Mouse (Mus musculus) limb, embryonic 14.5 days (tissue): ENCODE results near the gene Ppfia3. TPM values are rescaled to one million over a fixed set of nuclear protein-coding genes. Genes with fewer than 3 reads are reported as not detected.

Source experiments
- ATAC-seq: fragments of 200-750 bp; cut with Nextera tagmentation; 2 replicates; pipeline ENCODE4 v1.8.0; 2017; ENCODE audit warnings: low read depth, moderate number of reproducible peaks, moderate TSS enrichment; ENCODE audit not compliant: low FRiP score
- DNase-seq: peaks from one replicate; pipeline ENCODE4 v3.0.0-alpha.2; 2015; ENCODE audit warnings: low spot score
- H3K27ac ChIP-seq: fragments of 300-500 bp; sonication (generic); replicated peaks from 2 replicates; pipeline ENCODE4 v1.5.1; 2014; ENCODE audit warnings: low read depth, mild to moderate bottlenecking, low read length, moderate library complexity, mixed read lengths
- H3K27me3 ChIP-seq: fragments of 300-500 bp; sonication (generic); 2 replicates; pipeline ENCODE4 v1.6.1; 2014; ENCODE audit warnings: low read length, mixed read lengths; ENCODE audit not compliant: control insufficient read depth, insufficient read depth
- H3K36me3 ChIP-seq: fragments of 300-500 bp; sonication (generic); 2 replicates; pipeline ENCODE4 v1.6.1; 2014; ENCODE audit warnings: mild to moderate bottlenecking, low read length, moderate library complexity, mixed read lengths; ENCODE audit not compliant: control insufficient read depth, insufficient read depth
- H3K4me1 ChIP-seq: fragments of 300-500 bp; sonication (generic); 2 replicates; pipeline ENCODE4 v1.6.1; 2014; ENCODE audit warnings: antibody characterized with exemption, low read length, mixed read lengths; ENCODE audit not compliant: control insufficient read depth, insufficient read depth
- H3K4me2 ChIP-seq: fragments of 300-500 bp; sonication (generic); replicated peaks from 2 replicates; pipeline ENCODE4 v1.6.1; 2014; ENCODE audit warnings: low read depth, mild to moderate bottlenecking, low read length, moderate library complexity; ENCODE audit not compliant: severe bottlenecking
- H3K4me3 ChIP-seq: fragments of 300-500 bp; sonication (generic); replicated peaks from 2 replicates; pipeline ENCODE4 v1.5.1; 2014; ENCODE audit warnings: low read length
- H3K9ac ChIP-seq: fragments of 300-500 bp; sonication (generic); 2 replicates; pipeline ENCODE4 v1.6.1; 2014; ENCODE audit warnings: mild to moderate bottlenecking, low read depth, low read length, moderate library complexity; ENCODE audit not compliant: severe bottlenecking
- H3K9me3 ChIP-seq: fragments of 300-500 bp; sonication (generic); 2 replicates; pipeline ENCODE4 v1.6.1; 2016; ENCODE audit warnings: low read length; ENCODE audit not compliant: control insufficient read depth
- POLR2A ChIP-seq: fragments of 200-500 bp; IDR thresholded peaks from 2 replicates; pipeline ENCODE4 v1.8.0; 2012; ENCODE audit warnings: inconsistent platforms, mild to moderate bottlenecking, moderate library complexity, borderline replicate concordance; ENCODE audit not compliant: insufficient read depth, insufficient read length; ENCODE audit errors: extremely low read depth
- WGBS: fragments of 180-500 bp; shearing (Covaris S2); extraction: QIAGEN DNeasy Blood & Tissue Kit; methylation state at CpG from one replicate; pipeline ENCODE4 v1.1.7; 2014; 5-methylcytosine and 5-hydroxymethylcytosine counted together
- polyA plus RNA-seq, 2 experiments: library from polyadenylated mRNA; depleted of rRNA in 1 of 2; stranded (reverse) in 1 of 2; unstranded in 1 of 2; fragments of >200 nt; fragmentation: Nextera tagmentation in 1 of 2; extraction: Ambion mirVana in 1 of 2; gene quantifications; 2 replicates each; pipeline versions ENCODE4 v1.2.1 to v1.2.3; 2012 to 2014

Ppfia3 gene
- polyA plus RNA-seq, 2 experiments: 9.0 to 12.3 TPM

DNA sequence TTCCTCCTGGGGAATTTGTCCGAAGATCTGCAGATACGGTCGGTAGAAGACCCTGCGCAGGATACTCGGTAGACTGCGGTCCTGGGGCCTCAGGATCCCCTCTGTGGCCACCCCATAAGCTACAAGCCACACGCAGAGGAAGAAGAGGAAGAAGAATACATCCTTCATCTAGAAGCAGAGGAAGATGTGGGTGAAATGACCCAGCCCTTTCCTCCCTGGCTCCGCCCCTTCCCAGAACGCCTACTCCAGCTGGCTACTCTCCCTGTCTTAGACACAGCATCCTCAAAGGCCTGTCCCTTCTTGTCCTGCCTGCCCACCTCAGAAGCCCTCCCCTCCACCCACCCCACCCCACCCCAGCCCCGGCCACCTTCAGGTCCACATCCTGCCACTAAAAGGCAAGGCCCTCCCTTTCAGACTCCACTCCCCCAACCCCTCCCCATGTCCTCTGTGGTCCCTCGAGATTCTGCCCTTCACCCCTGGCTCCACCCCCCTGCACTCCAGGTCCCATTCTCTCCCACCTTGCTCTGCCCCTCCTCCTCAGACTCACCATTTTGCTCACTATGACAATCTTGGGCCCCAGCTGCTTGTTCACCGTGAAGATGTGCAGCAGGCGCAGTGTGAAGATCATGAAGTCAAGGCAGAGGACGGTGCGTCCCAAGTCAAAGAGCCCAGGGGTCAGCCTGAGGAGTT lies 58.1 kb downstream of the Ppfia3 start:
- Histone ChIP-seq H3K9ac (no peak overlapping the region), H3K27me3 (no peaks in the 10 kb centered on the region), H3K4me2 (no peak overlapping the region), H3K4me3 (no peak overlapping the region), H3K9me3 (no peaks in the 10 kb centered on the region), H3K4me1 (peaks cover 12% of the 10 kb centered on the region), H3K36me3 (peaks cover 40% of the 10 kb centered on the region), H3K27ac (no peak overlapping the region)
- 71% methylated on average over 15 of the region's 15 CpGs for WGBS
- DNase-seq: no peak
- TF ChIP-seq POLR2A: no peak
- ATAC-seq: no peak

DNA sequence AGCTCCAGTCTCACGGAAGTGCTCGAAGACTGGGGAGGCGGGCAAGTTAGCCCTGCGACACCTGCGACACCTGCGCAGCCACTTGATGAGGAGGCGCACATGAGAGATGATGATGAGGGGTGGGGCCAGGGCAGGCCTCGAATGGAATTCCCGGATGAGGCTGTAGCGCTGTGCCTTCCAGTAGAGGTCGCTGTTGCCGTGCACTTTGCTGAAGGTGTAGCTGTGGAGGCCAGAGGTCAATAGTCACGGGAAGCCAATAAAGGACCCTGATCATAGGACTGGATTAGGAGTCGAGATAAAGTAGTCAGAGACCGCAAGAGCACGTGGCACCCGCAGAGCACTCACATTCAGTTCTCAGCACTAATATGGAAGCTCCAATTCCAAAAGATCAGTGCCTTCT lies 61.5 kb downstream of the Ppfia3 start:
- 5% methylated on average over 17 of the region's 17 CpGs for WGBS
- H3K9me3 ChIP-seq: no peaks in the 10 kb centered on the region
- H3K36me3 ChIP-seq: peaks cover 44% of the 10 kb centered on the region
- no peak overlapping the region for H3K4me3 ChIP-seq
- peak; percentile 21 for DNase-seq
- ATAC-seq: no peak
- no peaks in the 10 kb centered on the region for H3K4me1 ChIP-seq
- no peaks in the 10 kb centered on the region for H3K27me3 ChIP-seq
- no peak overlapping the region for H3K4me2 ChIP-seq
- no peak overlapping the region for H3K9ac ChIP-seq
- TF ChIP-seq POLR2A: no peak
- no peak overlapping the region for H3K27ac ChIP-seq

DNA sequence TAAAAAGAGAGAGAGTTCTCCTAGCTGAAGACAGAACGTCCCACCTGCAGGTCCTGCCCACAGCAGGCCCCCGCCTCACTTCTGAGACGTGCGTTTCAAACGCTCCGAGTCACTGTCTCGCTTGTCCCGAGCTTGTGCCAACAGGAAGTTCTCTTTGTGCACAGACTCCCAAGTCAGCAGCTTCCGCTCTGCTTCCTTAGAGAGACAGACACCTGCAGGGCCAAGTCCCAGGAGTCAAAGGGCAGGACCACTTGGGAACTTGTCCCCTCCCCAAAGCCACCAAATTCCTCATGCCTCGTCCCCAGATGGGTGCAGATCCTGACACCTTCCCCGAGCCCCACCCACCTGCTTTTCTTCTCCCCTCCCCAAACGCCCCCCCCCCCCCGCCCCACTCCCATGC lies 62.0 kb downstream of the Ppfia3 start:
- Histone ChIP-seq H3K27me3 (no peaks in the 10 kb centered on the region), H3K9ac (no peak overlapping the region), H3K4me2 (no peak overlapping the region), H3K4me3 (no peak overlapping the region), H3K9me3 (no peaks in the 10 kb centered on the region), H3K36me3 (peaks cover 40% of the 10 kb centered on the region), H3K27ac (no peak overlapping the region), H3K4me1 (no peaks in the 10 kb centered on the region)
- WGBS: 16% methylated on average over 11 of the region's 13 CpGs
- no peak for DNase-seq
- ATAC-seq: no peak
- TF ChIP-seq POLR2A: no peak

DNA sequence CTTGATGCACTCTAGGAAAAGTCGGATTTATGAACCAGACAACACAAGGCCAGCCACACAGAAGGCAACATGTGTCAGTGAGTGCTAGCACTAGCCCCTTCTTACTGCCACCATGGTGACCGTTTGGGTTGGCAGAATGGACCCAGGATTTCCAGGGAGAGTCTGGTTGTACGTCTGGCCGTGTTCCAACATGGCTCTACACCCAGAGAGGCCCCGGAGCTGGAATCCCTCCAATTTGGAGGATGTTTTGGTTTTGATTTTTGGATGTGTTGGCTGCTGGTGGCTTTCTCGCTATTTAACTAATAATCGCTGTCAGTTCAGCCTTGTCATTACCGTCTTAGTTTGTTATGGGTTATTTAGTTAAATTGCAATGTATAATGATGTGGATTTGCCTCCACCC lies 64.2 kb downstream of the Ppfia3 start:
- peaks cover 26% of the 10 kb centered on the region for H3K36me3 ChIP-seq
- no peak for DNase-seq

DNA sequence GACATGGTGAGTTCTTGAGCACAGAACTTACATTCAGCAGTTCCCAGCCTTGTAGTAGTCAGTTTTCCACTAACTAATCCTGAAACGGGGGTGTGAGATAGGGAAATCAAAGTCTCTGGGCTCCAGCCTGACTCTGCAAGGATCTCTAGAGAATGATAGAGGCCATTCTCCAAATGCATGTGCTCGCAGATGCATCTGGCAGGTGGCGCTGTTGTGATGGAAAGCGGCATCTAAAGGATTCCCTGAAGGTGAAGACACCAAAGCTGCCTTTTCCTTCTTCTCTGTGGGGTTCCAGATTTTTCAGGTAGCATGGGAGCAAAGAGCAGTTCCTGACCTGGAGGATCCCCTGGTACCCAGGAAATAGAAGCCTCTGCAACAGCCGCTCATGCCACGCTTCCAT lies 66.5 kb downstream of the Ppfia3 start:
- no peak overlapping the region for H3K4me3 ChIP-seq
- H3K4me1 ChIP-seq: no peaks in the 10 kb centered on the region
- H3K4me2 ChIP-seq: no peak overlapping the region
- DNase-seq: peak; percentile 63
- H3K36me3 ChIP-seq: peaks cover 22% of the 10 kb centered on the region
- no peak overlapping the region for H3K9ac ChIP-seq
- WGBS: 24% methylated on average over 6 of the region's 6 CpGs
- ATAC-seq: peak; percentile 28; the same call in 1 of the 2 replicates
- TF ChIP-seq POLR2A: no peak
- H3K27ac ChIP-seq: no peak overlapping the region
- no peaks in the 10 kb centered on the region for H3K9me3 ChIP-seq
- no peaks in the 10 kb centered on the region for H3K27me3 ChIP-seq

More for the DNA sequence above, 64.2 kb downstream of the Ppfia3 start:
- TF ChIP-seq POLR2A: no peak
- H3K4me1 ChIP-seq: no peaks in the 10 kb centered on the region
- no peaks in the 10 kb centered on the region for H3K9me3 ChIP-seq
- no peak overlapping the region for H3K4me3 ChIP-seq
- H3K9ac ChIP-seq: no peak overlapping the region
- no peak for ATAC-seq
- WGBS: 65% methylated on average over 8 of the region's 8 CpGs
- no peaks in the 10 kb centered on the region for H3K27me3 ChIP-seq
- H3K4me2 ChIP-seq: no peak overlapping the region
- H3K27ac ChIP-seq: no peak overlapping the region
